Mouse (Mus musculus): Measurements from ENCODE around the gene Olfr1094.

The Olfr1094 gene

DNA sequence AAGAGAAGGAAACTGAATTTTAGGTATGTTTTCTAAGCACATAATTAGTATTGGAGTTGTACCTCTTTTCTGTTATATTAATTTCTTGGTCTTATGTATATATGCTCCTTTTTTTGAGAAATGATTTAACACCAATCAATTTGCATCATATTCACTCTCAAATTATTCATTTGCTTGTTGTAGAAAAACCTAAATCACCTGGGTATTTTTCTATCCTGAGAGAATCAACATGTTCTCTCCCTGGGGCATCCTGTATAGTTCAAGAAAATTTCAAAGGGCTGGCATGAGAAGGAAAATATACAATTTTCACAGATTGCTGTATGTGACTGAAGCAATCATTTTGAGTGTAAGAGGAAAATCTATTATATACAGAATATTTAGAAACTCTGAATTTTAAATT, at the start of gene Olfr1094:
Gene Olfr1094 (plus strand): TSS at position 301 of the 400 bp plus-strand sequence.
- no peak for DNase-seq (ENCODE audit: low read depth)

DNA sequence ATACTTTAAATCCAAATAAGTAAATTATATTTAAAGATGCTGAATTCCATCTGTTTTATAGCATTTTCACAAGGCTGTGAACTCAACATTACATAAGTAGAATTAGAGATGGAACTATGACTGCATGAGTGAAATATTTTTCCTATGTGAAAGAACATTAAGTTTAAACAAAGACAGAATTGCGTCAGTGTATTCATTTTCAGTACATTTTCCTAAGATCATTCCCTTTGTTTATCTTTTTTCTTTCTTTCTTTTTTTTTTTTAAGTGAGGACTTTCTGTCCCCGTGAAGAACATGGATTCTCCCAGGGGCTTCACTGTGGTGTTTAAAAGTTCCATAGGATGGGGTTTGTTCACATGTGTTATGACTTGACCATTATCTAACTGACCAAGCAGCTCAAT, 42.3 kb upstream of the Olfr1094 start, which contains the start of gene Olfr1093:
Gene Olfr1093 (plus strand): TSS at position 301 of the 400 bp plus-strand sequence.
- no peak for DNase-seq (ENCODE audit: low read depth)

DNA sequence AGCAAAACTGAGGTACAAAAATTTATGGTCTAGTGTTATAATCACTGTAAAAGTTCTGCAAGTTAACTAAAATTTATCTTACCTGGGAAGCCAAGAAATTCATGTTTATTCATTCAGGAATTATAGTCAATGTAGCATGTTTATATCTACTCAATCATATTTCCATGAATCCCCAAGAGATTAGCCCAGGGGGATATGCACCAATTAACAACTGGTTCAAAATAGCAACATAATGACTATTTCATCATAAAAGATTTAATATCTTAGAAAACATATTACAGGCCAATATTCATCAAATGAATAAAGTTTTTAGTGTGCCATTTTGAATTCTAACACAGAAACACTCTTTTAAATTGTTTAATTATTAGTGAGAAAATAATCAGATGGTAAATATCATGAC, 14.5 kb upstream of the Olfr1094 start, which contains the start of gene Olfr141:
Gene Olfr141 (minus strand): TSS at position 101 of the 400 bp plus-strand sequence.
- no peak for DNase-seq (ENCODE audit: low read depth)

DNA sequence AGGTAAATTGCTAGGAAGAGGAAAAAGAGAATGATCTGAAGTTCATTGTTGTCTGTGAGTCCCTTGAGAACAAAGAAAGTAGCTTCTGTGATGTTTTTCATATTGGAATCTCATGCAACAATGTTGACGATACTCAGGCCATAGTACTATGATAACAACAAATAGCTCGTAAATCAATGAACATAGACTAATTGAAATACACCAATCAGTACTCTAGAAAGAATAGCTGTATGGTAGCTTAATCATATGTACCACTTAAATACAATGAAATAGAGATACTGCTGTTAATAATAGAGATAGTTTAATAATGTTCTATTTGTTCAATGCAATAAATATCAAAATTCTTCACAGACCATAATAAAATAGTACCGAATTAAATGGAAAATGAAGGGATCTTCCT, 27.1 kb downstream of the Olfr1094 start, which contains the start of gene Olfr1095:
Gene Olfr1095 (minus strand): TSS at position 101 of the 400 bp plus-strand sequence.
- DNase-seq (ENCODE audit: low read depth) = no peak

DNA sequence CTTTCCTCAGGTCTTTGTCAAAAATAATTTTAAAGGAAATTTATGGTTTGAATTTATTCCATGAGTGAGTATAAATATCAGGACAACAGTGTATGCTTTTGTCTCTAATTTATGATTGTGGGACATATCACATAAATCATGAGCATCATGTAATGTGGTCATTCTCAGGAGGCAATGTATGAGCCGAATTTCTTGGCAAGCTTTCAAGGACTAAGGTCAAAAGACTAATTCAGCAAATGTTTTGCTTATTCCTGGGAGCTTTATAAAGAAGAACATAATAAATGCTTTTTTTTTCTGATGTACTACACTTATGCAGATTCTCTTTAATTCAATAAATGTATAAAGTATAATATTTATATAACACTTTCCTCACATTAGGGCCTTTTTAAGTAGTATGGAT, 50.2 kb downstream of the Olfr1094 start, which contains the start of gene Gm13723:
Gene Gm13723 (minus strand): TSS at position 101 of the 400 bp plus-strand sequence.
- DNase-seq (ENCODE audit: low read depth) = no peak

All from c-Kit-positive CD71-negative TER-119-negative erythroid progenitor cells, embryonic 14.5 days (primary cell).